Mouse (Mus musculus): Measurements from ENCODE around the gene Slc27a1.

Gene Slc27a1

GRCm38 (mm10) chr8:71613418-71613817 is 44.7 kb downstream of the Slc27a1 start:
- DNase-seq (ENCODE audit: low read depth, low spot score): no peak

- DNase-seq (ENCODE audit: low read depth, low spot score): no peak
Measured at GRCm38 (mm10) chr8:71619786-71620185, 51.1 kb downstream of the Slc27a1 start.

GRCm38 (mm10) chr8:71625088-71625487 is 56.4 kb downstream of the Slc27a1 start:
- DNase-seq (ENCODE audit: low read depth, low spot score): no peak

GRCm38 (mm10) chr8:71626753-71627152 is 58.1 kb downstream of the Slc27a1 start:
- no peak for DNase-seq (ENCODE audit: low read depth, low spot score)

- DNase-seq (ENCODE audit: low read depth, low spot score): no peak
Measured at GRCm38 (mm10) chr8:71627265-71628099, 58.8 kb downstream of the Slc27a1 start.

GRCm38 (mm10) chr8:71628396-71629095 is 59.9 kb downstream of the Slc27a1 start:
- DNase-seq (ENCODE audit: low read depth, low spot score): no peak

GRCm38 (mm10) chr8:71629096-71629697 is 60.5 kb downstream of the Slc27a1 start:
- DNase-seq (ENCODE audit: low read depth, low spot score): peak; percentile 96

GRCm38 (mm10) chr8:71629781-71630212 is 61.1 kb downstream of the Slc27a1 start:
- peak; percentile 91 for DNase-seq (ENCODE audit: low read depth, low spot score)

GRCm38 (mm10) chr8:71630761-71631160 is 62.1 kb downstream of the Slc27a1 start:
- DNase-seq (ENCODE audit: low read depth, low spot score): peak; percentile 55

GRCm38 (mm10) chr8:71631897-71632296 is 63.2 kb downstream of the Slc27a1 start:
- no peak for DNase-seq (ENCODE audit: low read depth, low spot score)

- DNase-seq (ENCODE audit: low read depth, low spot score): peak; percentile 84
Measured at GRCm38 (mm10) chr8:71633164-71633563, 64.5 kb downstream of the Slc27a1 start.

- peak; percentile 83 for DNase-seq (ENCODE audit: low read depth, low spot score)
Measured at GRCm38 (mm10) chr8:71633981-71634667, 65.4 kb downstream of the Slc27a1 start.
